Mouse (Mus musculus) midbrain, embryonic 16.5 days (tissue): ENCODE results near the gene Cntrob. TPM values are rescaled to one million over a fixed set of nuclear protein-coding genes. Genes with fewer than 3 reads are reported as not detected.

Source experiments
- ATAC-seq: fragments of 200-750 bp; cut with Nextera tagmentation; 2 replicates; pipeline ENCODE4 v1.8.0; 2017; ENCODE audit warnings: moderate TSS enrichment
- H3K27ac ChIP-seq: fragments of 300-500 bp; sonication (generic); 2 replicates; pipeline ENCODE4 v1.5.1; 2014; ENCODE audit warnings: mild to moderate bottlenecking, low read length, mixed read lengths
- H3K27me3 ChIP-seq: fragments of 300-500 bp; sonication (generic); 2 replicates; pipeline ENCODE4 v1.6.1; 2014; ENCODE audit warnings: low read depth, low read length, mixed read lengths; ENCODE audit not compliant: control insufficient read depth, insufficient read depth
- H3K36me3 ChIP-seq: fragments of 300-500 bp; sonication (generic); 2 replicates; pipeline ENCODE4 v1.6.1; 2014; ENCODE audit warnings: mild to moderate bottlenecking, low read length, moderate library complexity, mixed read lengths; ENCODE audit not compliant: control insufficient read depth, insufficient read depth
- H3K4me1 ChIP-seq: fragments of 300-500 bp; sonication (generic); 2 replicates; pipeline ENCODE4 v1.6.1; 2014; ENCODE audit warnings: mild to moderate bottlenecking, low read length, mixed read lengths; ENCODE audit not compliant: control insufficient read depth, insufficient read depth
- H3K4me2 ChIP-seq: fragments of 300-500 bp; sonication (generic); 2 replicates; pipeline ENCODE4 v1.6.1; 2014; ENCODE audit warnings: mild to moderate bottlenecking, low read length, mixed read lengths
- H3K4me3 ChIP-seq: fragments of 300-500 bp; sonication (generic); 2 replicates; pipeline ENCODE4 v1.5.1; 2014; ENCODE audit warnings: low read depth, mild to moderate bottlenecking, low read length, moderate library complexity, mixed read lengths
- H3K9ac ChIP-seq: fragments of 300-500 bp; sonication (generic); 2 replicates; pipeline ENCODE4 v1.6.1; 2014; ENCODE audit warnings: low read depth, low read length, mixed read lengths
- H3K9me3 ChIP-seq: fragments of 300-500 bp; sonication (generic); replicated peaks from 2 replicates; pipeline ENCODE4 v1.6.1; 2014; ENCODE audit warnings: mild to moderate bottlenecking, low read length, mixed read lengths; ENCODE audit not compliant: control insufficient read depth, poor library complexity, severe bottlenecking
- WGBS: fragments of 180-500 bp; shearing (Covaris S2); extraction: QIAGEN DNeasy Blood & Tissue Kit; methylation state at CpG from one replicate; pipeline ENCODE4 v1.1.7; 2014; 5-methylcytosine and 5-hydroxymethylcytosine counted together
- polyA plus RNA-seq: library from polyadenylated mRNA; unstranded; fragments of >200 nt; fragmentation: Nextera tagmentation; extraction: Ambion mirVana; gene quantifications from 2 replicates; pipeline ENCODE4 v1.2.1, GENCODE M21; 2015

The Cntrob gene
- polyA plus RNA-seq, 1 experiment from 2014 or later = 21.7 TPM

DNA sequence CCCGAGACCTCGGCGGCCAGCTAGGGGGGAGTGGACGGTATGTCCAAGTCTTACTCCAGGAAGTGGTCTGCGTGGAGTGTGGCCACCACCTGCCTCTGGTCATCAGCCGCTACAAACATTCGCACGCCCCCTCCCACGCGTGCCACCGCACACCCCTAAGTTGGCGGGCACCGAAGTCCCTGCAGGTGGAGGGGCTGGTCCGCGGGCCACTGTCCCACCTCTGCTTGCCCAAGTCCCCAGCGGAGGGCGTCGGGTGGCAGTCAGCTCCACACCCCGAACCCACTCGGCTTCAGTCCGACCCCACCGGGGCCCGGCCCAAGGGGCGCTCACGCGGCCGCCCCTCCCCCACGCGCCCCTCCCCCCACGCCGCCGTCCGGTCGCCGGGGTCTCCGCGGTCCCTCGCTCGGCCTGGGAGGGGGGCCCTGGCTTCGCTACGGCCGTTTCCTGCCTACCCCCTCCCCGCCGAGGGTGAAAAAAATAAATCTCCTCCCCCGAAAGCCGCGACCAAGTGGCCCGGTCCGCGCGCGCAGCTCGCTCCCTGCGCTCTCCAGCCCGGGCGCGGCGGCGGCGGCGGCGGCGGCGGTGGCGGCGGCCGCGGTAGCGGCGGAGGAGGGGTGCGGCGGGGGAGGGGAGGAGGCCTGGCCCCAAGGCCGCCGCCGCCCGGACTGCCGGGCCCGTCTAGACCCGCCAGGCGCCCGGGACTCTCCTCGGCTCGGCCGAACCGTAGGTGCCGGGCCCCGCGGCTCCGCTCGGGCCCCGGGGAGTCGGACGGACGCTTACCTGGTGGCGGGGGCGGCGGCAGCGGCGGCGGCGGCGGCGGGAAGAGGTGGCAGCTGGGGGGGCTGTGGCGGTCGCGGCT is 45.0 kb upstream of the Cntrob start:
- peaks cover 39% of the 10 kb centered on the region for H3K4me1 ChIP-seq
- ATAC-seq = peak; percentile 6; the same call in 1 of the 2 replicates
- WGBS = under 1% methylated on average over 46 of the region's 106 CpGs

DNA sequence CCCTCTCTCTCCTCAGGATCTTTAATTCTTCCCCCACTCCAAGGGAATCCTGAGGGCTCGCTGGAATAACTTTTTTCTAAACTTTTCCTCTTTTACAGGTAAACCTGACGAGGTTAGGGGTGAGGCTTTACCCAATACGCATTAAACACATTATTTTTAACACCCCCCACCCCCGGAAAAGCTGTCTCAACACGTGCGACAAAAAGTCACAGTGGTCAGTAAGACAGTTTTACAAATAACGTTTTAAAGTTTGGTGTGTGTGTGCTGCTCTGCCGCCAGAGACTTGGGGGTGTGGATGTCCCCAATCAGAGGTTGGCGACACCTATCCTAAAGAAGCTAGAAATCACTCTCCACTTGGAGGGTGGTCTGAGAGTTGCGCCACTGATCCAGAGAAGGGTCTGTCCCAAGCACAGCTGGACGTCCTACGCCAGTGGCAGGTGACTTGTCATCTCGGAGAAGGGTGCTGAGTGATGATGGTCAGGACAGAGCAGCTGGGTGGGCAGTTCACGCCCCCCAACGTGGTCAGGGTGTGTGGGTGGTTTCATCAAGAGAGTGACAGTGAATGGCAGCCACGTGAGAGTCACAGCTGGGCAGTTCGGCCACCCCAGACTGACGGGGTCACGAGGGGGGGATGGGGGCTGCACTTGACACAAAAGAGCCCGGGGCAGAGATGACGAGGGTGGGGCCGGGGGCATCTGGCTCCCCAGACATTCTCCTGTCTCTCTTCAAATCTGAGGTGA is 44.2 kb upstream of the Cntrob start:
- ATAC-seq = peak; percentile 8; the same call in 1 of the 2 replicates
- Histone ChIP-seq H3K27me3 (no peaks in the 10 kb centered on the region), H3K27ac (peak overlapping the region; percentile 100), H3K9ac (peak overlapping the region; percentile 100), H3K4me1 (peaks cover 39% of the 10 kb centered on the region), H3K36me3 (0 out of 2 replicates have a peak, but pooled peaks cover 8% of the 10 kb centered on the region), H3K4me2 (peak overlapping the region; percentile 96), H3K9me3 (no peaks in the 10 kb centered on the region), H3K4me3 (peak overlapping the region; percentile 92)
- WGBS = 1% methylated on average over 22 of the region's 22 CpGs

More for the DNA sequence above, 45.0 kb upstream of the Cntrob start:
- Histone ChIP-seq H3K36me3 (0 out of 2 replicates have a peak, but pooled peaks cover under 1% of the 10 kb centered on the region), H3K4me2 (peak overlapping the region; percentile 96), H3K9me3 (no peaks in the 10 kb centered on the region), H3K9ac (peak overlapping the region; percentile 100), H3K27me3 (no peaks in the 10 kb centered on the region), H3K27ac (peak overlapping the region; percentile 100), H3K4me3 (peak overlapping the region; percentile 92)

- Histone ChIP-seq H3K4me2 (peak overlapping the region; percentile 96), H3K4me3 (peak overlapping the region; percentile 92), H3K36me3 (peaks cover 12% of the 10 kb centered on the region; the same call in 1 of the 2 replicates), H3K9ac (peak overlapping the region; percentile 100), H3K4me1 (peaks cover 36% of the 10 kb centered on the region), H3K27ac (peak overlapping the region; percentile 100), H3K27me3 (no peaks in the 10 kb centered on the region), H3K9me3 (no peaks in the 10 kb centered on the region)
- no peak for ATAC-seq
- under 1% methylated on average over 22 of the region's 22 CpGs for WGBS
Observed at GRCm38 (mm10) chr11:69366855-69367615, 43.5 kb upstream of the Cntrob start.

DNA sequence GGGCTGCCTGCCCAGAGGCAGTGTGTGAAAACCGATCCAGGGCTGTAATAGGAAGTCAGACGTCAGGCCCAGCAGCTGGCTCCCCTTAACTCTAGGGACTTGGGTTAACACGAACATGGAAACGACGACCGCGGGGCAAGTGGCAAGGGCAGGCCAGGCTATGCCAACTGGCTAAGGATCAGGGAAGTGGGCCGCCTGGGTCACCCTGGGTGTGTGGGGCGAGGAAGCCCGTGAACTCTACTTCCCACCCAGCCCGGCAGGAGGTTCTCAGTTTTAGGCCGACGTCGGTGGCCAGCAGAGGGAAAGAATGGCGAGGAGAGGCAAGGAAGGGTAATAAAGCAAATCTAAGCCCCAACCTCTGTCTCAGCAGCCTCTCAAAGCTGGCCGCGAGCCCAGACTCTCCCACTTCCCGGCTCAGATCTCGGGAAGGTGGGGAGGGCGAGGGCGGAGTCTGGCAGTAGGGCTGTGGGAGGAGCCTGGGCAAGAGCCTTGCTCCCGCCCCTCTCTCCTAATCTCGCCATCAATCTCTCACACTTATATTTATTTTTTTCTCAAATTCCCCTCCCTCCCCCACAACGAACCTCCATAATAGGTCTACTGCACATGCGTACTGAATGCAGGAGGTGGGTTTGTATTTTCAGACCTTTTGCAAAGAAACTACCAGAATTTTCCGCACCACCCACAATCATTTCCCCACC is 42.7 kb upstream of the Cntrob start:
- peaks cover 19% of the 10 kb centered on the region for H3K36me3 ChIP-seq

DNA sequence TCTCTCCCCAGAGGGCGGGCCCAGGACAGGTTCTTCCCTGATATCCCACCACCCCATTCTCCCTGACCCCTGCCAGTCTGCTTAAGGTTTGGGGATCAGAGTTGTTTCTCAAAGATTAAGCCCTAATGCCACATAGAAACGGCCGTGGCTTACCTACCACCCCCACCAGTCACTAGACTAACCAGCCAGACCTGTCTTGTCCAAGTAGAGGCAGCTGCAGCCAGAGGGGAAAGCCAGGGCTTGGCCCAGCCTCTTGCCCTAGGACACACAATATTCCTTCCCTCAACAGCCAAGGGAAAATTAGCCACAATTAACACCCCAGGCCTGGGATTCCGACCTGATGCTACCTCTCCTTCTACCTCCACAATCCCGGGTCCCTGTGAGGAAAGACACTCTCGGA is 42.1 kb upstream of the Cntrob start:
- 18% methylated on average over 6 of the region's 6 CpGs for WGBS
- ATAC-seq = peak; percentile 29
- H3K4me1 ChIP-seq = peaks cover 23% of the 10 kb centered on the region

More for the DNA sequence above, 42.7 kb upstream of the Cntrob start:
- Histone ChIP-seq H3K4me1 (peaks cover 29% of the 10 kb centered on the region), H3K27me3 (no peaks in the 10 kb centered on the region), H3K4me3 (peak overlapping the region; percentile 92), H3K9me3 (no peaks in the 10 kb centered on the region), H3K27ac (peak overlapping the region; percentile 100), H3K9ac (peak overlapping the region; percentile 100), H3K4me2 (peak overlapping the region; percentile 96)
- ATAC-seq = peak; percentile 76
- WGBS = 0% methylated on average over 26 of the region's 26 CpGs

DNA sequence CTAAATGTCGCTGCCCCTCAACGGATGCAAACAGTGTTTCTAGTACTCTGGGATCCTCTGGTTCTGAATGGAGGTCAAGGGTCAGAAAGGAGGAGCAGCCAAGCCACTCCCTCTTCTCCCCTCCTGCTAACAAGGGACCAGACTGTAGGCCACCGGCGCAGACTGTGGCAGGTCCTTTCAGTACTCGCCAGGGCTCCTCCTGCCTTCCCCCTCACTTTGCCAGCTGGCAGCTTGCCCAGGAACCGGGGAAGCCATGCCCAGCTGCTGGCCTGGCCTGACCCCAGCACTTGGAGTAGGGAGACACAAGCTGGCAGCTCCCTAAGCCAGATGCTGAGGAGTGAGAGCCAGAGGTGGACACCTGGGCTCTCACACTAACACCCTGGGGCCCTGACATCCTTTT is 41.3 kb upstream of the Cntrob start:
- H3K36me3 ChIP-seq = peaks cover 33% of the 10 kb centered on the region
- peak; percentile 30 for ATAC-seq
- no peaks in the 10 kb centered on the region for H3K9me3 ChIP-seq
- H3K4me3 ChIP-seq = no peak overlapping the region
- WGBS = 3% methylated on average over 6 of the region's 6 CpGs
- H3K4me2 ChIP-seq = peak overlapping the region; percentile 96
- H3K4me1 ChIP-seq = peaks cover 20% of the 10 kb centered on the region
- no peaks in the 10 kb centered on the region for H3K27me3 ChIP-seq
- peak overlapping the region; percentile 8; the same call in 1 of the 2 replicates for H3K9ac ChIP-seq
- peak overlapping the region; percentile 100 for H3K27ac ChIP-seq

More for the DNA sequence above, 42.1 kb upstream of the Cntrob start:
- H3K36me3 ChIP-seq = peaks cover 25% of the 10 kb centered on the region
- H3K27me3 ChIP-seq = no peaks in the 10 kb centered on the region
- peak overlapping the region; percentile 92 for H3K4me3 ChIP-seq
- H3K9ac ChIP-seq = peak overlapping the region; percentile 65
- H3K27ac ChIP-seq = peak overlapping the region; percentile 100
- H3K4me2 ChIP-seq = peak overlapping the region; percentile 96
- H3K9me3 ChIP-seq = no peaks in the 10 kb centered on the region

DNA sequence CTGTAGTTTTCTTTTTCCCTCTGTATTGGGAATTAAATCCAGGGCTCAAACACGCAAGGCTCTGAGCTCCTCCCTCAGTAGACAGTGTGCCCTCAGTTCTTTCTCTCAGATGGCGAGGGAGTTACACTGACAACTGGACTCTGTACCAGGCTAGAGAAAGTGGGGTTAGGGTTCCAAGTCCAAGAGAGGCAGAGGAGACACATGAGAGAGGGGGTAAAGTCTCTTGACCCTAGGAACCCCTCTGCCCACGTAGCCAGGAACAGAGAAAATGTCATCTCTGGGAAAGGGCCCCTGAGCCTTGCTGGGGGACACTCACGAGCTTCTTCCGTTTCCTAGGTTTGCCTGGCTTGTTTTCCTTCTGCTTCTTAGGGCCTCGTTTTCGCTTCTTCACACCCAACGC is 40.8 kb upstream of the Cntrob start:
- no peaks in the 10 kb centered on the region for H3K27me3 ChIP-seq
- no peak overlapping the region for H3K4me3 ChIP-seq
- no peak for ATAC-seq
- H3K27ac ChIP-seq = peak overlapping the region; percentile 66
- peak overlapping the region; percentile 96 for H3K4me2 ChIP-seq
- H3K9ac ChIP-seq = peak overlapping the region; percentile 8; the same call in 1 of the 2 replicates
- H3K36me3 ChIP-seq = peaks cover 39% of the 10 kb centered on the region
- H3K4me1 ChIP-seq = peaks cover 20% of the 10 kb centered on the region
- H3K9me3 ChIP-seq = no peaks in the 10 kb centered on the region
- WGBS = 47% methylated on average over 8 of the region's 8 CpGs

GRCm38 (mm10) chr11:69362479-69362878 is 38.9 kb upstream of the Cntrob start:
- H3K4me2 ChIP-seq = no peak overlapping the region
- no peak for ATAC-seq
- peaks cover 55% of the 10 kb centered on the region for H3K36me3 ChIP-seq
- 91% methylated on average over 2 of the region's 2 CpGs for WGBS
- H3K4me3 ChIP-seq = no peak overlapping the region
- no peak overlapping the region for H3K27ac ChIP-seq
- no peak overlapping the region for H3K9ac ChIP-seq
- no peaks in the 10 kb centered on the region for H3K9me3 ChIP-seq
- peaks cover 20% of the 10 kb centered on the region for H3K4me1 ChIP-seq
- H3K27me3 ChIP-seq = no peaks in the 10 kb centered on the region
